Mouse (Mus musculus): ENCODE data around the gene Top1.

Gene Top1

DNA sequence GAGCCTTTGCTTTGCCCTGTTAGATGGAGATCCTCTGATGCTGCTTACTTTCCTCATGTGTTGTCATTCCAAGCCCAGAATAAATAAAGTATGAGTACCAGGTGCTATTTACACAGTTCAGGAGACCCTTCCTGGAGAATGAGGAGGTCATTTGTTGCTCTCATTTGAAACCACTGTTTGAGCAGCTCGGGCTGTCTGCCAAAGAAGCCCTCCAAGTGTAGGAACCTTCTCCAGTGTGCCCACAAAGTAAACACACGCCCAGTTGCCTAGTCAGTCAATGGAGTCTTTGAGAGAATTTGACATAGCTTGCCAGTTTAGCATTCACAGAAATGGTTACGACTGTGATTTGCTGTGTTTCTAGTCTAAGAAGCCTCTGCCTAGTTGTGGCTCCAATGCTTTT lies 73.1 kb downstream of the Top1 start:
- no peak for DNase-seq (ENCODE audit: low read depth, low spot score)

DNA sequence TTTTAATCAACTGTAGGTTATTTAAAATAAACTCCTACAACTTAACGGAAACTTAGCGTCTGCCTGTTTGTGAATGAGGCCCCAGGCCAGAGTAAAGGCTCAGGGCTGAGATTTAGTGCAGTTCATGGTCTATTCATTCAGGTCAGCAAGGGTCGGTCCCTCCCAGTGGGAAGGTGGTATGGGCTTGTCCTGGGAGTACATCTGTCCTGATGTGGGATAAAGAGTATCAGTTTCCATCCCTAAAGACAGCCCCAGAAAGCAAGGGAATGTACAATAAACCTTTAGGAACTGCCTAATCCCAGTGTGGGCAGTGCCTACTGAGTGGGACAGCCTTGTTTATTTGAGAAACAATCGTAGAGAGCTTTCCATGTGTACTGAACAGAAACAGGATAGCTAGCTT lies 77.0 kb downstream of the Top1 start:
- DNase-seq (ENCODE audit: low read depth, low spot score): no peak

DNA sequence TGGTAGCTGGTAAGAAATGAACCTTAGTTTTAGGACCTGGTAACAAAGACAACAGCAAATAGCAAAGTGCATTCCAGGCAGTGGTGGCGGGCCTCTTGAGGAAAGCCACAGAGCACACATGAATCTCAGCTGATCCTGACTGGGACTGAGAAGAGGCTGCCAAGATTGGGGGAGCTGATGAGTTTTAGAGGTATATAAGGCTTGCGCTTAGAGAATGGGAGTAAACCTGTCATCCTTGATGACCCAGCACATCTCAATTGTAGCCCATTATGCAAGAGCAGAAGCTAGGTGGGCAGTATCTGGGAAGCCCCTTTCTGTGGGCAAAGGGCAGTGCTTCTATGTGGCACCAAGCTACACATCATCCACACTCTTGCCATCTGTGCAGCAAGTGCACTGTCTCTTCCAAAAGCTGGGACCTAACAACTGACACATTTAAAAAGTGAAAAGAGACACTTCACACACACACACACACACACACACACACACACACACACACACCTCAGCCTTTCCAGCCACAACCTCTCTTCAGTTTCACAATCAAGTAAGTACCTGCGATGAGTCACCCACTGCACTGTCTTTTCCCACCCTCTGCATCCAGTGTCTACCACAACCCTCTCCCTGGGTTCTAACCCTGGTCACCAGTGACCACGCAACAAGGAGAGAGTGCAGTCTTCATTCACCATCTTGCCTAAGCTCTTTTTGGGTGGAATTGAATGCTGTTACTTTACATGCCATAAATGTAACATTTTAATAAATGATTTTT lies 78.1 kb downstream of the Top1 start:
- DNase-seq (ENCODE audit: low read depth, low spot score): no peak

DNA sequence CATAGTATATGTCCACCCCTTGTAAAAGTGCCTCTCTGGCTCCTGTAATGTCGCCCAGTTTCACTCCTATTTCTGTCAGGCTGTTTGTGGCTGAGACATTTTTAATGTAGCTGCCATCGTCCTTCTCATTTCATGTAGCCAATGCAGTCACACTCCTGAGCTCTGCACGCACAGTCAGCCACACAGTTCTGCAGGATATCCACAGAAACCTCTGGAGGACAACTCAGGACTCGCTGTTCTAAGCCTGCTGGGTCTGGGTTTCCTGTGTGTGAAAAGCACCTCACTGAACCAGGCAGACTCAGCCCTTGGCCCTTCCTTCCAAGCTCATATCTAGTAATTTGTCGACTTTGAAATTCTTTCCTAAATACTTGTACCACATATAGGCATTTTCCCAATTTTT lies 78.8 kb downstream of the Top1 start:
- DNase-seq (ENCODE audit: low read depth, low spot score): no peak

DNA sequence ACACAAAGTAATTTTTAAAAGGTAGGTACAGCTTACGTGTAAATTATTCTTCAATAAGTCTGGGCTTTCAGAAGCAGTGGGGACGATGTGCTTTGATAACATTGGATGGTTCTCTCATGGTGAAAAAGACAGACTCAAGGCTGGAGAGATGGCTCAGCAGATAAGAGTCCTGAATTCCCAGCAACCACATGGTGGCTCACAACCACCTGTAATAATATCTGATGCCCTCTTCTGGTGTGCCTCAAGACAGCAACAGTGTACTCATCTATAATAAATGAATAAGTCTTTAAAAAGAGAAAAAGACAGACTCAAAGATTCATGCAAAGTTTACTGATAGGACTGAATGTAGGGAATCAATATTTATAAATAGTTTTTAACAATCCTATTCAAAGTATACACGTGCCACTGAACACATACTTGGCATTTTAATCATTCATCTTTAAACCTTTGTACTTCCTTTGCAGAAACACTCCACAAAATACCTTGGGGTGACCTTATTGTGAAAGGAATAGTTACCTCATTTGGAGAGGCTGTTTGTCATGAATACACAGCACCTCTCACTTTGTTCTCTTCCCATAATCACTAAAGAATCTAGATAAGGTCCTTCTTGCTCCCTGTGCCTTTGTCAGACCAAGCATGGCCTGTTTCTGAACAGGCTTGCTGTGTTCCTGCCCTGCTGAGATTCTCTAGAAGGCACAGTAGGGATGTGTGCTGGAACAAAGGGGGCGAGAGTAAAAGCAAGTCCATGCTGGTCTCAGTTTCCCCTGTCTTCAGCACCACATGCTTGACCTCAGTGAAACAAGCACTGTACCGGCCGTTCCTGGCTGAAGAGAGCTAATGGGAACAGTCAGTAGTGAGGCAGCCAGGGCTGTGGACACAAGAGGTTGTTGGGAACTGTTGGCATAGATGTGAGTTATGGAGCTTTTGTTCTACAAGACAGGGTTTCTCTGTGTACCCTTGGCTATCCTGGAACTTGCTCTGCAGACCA lies 80.5 kb downstream of the Top1 start:
- no peak for DNase-seq (ENCODE audit: low read depth, low spot score)

DNA sequence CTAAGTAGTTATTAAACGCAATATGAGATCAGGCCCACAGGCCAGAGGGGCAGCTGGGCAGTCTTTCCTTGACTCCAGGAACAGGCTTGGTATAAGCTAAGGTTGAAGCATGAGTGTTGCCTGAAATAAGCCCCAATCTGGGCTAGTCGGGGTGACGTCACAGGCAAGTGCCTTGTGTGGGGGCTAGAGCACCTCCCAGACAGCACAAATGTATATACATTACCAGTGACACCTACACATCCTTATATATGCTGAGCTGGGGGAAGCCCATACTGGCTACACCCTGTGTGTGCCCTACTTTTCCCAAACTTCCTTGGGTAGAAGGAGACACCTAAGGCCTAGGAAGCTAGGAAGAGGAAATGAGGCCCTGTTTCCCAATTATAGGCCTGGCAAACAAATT lies 83.3 kb downstream of the Top1 start:
- DNase-seq (ENCODE audit: low read depth, low spot score): no peak

DNA sequence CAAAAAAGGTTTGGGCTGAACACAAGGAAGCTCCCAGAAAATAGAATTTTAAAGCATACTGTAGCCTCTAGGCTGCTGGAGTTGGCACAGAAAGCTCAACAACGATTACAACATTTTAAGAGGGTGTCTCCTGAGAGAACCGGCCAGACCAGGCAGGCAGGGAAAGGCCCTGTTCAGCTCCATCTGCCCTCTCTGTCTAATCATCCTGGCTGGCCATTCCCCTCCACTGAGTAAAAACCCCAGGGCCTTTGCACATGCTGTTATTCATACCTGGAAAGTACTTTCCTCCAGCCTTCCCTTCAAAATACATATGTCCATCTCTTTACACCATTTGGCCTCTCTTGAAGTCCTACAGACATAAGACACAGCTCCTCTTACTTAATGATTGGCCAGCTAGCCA lies 83.7 kb downstream of the Top1 start:
- DNase-seq (ENCODE audit: low read depth, low spot score): no peak

DNA sequence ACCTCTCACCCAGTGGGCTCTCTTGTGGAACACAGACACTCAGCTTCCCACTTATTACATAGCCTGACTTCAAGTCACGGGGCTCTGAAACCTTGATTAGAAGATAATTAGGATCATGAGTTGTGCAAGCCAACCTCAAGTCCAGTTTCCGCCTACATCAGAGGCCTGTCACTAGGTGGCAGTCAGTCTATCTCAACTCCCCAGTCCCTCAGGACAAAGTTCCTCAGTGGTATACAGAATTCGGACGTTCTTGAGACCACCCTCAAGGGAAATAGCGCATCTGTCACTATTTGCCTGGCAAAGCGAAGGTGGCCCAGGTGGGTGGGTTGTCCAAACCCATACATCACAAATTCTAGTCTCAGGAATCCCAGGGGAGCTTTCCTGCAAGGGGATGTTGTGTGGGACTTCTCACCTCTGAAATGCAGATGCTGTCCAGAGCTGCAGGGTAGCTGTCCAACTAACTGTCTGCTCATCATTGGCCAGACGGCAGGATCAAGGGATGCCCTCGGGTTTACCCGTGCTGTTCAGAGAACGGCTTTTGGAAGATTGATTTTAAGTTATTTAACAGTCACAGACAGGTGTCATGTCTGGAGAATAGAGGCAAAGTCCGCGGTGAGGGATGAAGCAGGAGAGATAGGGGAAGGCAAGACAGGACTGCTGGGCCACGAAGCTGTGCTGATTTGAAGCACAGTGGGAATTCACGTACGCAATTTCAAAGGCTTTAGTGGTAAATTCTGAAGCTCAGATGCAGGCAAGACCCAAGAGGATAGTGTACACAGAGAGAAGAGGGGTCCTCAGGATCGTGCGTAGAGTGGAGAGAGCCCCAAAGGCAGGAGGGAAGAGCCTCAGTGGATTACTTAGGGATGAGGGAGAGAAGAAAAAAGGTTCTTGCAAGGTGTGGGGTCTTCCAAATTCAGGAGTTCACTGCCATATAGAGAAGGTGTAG lies 84.4 kb downstream of the Top1 start:
- no peak for DNase-seq (ENCODE audit: low read depth, low spot score)

DNA sequence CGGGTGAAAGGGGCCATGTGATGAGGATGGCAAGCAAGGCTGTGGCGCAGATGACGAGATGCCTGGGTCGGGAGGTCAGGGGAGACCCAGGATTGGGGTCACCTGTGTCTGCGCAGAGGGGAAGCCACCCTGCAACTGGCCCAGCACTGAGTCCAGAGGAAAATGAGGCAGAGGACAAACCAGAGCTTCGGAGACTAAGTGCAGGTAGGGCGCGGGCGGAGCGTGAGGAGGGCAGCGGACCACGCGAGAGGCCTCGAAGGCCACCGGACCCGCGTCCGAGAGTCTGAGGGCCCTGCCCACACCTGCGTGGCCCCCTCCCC lies 85.1 kb downstream of the Top1 start:
- DNase-seq (ENCODE audit: low read depth, low spot score): no peak

DNA sequence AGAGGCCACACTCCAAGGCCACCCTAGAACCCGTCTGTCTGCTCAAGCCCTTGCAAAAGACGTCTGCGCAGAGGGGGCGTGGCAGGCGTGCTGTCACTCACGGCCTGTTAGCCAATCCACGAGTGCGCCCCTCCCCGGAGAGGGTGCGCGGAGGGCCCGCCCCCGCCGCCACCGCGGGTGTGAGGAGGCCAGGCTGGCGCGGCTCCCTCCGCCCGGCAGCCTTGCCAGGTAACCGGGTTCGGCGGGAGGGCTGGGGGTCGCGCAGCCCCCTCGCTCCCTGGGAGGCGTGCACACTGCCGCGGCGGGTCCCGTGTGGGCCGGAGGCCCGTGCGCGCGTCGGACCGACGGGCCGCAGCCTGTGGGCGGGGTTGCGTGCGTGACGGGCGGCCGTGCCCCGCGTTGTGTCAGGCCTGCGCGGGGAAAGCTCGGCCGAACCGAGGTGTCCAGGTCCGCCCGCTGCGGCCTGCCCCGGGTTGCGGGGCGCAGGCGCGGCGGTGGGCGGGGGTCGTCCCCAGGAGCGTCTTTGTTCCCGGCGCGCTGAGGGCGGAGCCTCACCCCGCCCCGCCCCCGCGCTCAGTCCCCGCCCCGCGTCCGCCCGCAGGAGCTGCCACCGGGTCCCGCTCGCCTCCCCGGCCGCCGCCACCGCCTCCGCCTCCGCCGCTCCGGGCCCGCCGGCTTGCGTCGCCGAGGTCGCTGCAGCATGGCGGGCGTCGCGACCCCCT lies 85.6 kb downstream of the Top1 start, which contains the start of gene Plcg1:
Gene Plcg1 (plus strand): TSS at position 184 of the 722 bp plus-strand sequence.
- peak; percentile 84 for DNase-seq (ENCODE audit: low read depth, low spot score)

DNA sequence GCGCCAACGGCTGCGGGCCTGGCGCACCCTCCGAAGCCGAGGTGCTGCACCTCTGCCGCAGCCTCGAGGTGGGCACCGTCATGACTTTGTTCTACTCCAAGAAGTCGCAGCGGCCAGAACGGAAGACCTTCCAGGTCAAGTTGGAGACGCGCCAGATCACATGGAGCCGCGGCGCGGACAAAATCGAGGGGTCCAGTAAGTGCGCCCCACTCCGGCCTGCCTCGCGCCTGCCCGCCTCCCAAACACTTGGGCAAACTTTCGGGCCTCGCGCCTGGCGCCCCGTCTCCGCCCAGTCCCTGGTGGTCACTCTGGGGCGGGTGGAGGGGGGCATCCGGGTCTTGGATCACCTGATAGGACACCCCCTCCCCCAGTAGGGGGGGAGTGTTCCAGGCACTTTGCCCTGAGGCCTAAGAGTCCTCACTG lies 86.2 kb downstream of the Top1 start:
- peak; percentile 53 for DNase-seq (ENCODE audit: low read depth, low spot score)

DNA sequence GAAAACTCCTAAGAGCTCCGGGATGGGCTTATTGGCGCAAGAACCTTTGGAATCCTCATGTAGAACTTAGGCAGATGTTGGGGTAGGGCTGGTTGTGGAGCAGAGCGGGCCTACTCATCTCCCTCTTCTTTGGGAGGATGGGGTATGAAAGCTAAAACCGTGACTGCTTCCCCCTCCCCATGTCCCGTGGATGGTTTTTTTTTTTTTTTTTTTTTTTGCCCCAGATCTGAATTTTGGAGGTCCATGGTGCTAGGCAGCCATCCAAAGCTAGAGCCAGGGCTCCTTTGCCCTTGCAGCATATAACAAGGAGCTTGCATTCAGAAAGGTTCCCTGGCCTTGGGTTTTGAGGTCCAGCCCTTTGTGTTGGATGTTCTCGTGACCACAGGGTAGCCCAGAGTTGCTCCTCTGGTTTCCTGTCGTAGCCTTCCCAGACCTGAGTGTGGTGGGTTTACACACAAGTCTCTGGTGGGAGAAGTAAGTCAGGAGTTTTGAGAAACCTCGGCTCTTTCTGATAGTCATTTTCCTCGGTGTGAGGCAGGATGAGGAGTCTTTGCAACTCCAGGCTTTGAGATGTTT lies 86.8 kb downstream of the Top1 start:
- no peak for DNase-seq (ENCODE audit: low read depth, low spot score)

DNA sequence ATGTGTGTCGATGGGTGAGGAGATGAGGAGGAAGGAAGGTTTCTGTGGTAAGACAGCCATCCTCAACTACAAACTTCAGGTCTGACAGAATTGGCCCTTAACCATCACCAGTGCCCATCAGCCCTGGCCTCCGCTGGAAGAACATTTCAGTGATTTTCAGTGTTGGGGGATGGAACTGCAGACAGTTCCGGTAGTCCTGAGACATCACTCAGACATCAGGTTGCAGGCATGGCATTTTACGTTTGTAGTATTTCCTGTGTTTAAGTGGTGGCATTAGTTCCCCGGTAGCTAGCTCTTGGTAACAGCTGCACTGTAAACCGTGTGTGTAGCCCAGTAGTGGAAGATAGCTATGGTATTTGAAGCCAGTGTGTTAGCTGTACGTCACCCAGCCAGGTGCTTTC lies 87.4 kb downstream of the Top1 start:
- DNase-seq (ENCODE audit: low read depth, low spot score): no peak

DNA sequence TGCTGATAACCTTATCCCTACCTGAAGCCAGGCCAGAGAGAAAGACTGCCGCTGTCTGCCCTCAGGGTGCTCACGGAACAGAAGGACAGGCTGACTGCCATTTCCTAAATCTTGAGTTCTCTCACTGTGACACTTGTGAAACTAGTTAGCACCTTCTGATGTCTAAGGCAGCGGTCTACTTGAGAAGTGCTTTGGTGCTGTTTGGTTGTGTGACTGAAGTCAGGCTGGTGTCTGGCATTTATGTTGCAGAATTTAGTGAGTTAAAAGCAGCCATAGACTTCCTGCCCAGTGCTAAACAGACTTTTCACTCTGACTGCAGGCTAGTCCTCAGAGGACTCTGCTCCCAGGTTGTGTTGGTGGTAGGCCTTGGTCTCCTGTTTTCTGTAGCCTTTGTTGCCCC lies 88.6 kb downstream of the Top1 start:
- DNase-seq (ENCODE audit: low read depth, low spot score): no peak

DNA sequence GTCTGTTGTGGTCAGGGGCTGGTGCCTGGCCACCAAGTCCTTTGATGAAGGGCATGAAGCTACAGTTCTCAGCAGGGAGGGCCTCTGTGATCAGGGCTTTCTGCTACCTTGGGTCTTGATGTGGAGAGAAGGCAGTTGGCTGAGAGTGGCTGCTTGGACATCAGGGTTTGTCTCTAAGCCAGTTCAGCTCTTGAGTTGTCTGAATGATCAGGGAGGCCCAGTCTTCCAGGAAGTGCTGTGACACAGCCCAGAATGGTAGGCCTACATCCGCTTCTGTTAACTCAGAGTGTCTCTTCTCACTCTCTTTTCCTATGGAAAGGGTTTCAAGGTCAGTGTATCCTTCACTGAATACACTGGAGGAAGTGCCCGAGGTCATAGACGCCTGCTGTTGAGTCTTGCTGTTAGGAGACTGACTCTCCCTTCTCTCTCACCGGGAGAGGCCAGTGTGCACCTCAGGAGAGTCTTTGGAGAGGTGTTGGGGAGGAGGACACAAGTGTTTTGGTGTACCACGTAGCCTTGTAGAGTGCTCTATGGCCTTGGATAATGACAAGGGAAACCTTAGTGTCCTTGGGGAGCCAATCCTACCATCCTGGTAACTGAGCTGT lies 90.1 kb downstream of the Top1 start:
- DNase-seq (ENCODE audit: low read depth, low spot score): no peak

DNA sequence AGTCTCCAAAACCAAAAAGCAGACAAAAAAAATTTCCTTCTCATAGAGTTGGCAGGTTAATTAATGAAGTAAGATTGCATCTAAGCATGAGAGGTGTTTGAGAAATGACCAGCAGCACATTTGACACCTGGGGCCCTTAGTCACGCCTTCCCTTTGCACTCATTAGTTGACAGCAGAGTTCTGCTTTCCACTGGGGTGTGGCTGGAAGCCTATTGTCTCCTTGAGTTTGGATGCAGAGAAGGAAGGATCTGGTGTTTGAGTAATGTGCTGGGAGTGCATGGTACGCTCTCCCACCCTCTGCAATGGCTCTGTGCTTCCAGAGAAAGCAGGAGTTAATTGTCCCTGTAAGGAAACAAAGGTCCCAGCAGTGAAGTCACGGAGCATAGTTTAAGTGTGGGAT lies 90.8 kb downstream of the Top1 start:
- DNase-seq (ENCODE audit: low read depth, low spot score): no peak

DNA sequence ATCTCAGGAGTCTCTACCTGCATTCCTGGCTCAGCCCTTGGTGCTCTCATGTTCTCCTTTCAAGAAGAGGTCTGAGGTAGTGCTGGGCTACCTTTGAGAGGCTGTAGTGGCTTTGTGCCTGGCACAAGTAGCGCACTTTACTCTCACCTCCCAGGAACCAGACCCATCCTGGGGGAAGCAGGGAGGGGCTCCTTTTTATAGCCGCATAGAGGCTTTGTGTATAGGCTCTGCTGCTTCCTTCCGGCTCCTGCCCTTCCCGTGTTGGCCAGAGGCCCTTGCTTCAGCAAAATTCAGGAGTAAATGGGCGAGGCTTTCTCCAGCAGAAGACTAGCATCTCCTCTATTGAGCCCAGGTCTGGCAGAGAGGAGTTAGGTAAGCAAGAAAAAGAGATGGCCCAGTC lies 92.7 kb downstream of the Top1 start:
- no peak for DNase-seq (ENCODE audit: low read depth, low spot score)

DNA sequence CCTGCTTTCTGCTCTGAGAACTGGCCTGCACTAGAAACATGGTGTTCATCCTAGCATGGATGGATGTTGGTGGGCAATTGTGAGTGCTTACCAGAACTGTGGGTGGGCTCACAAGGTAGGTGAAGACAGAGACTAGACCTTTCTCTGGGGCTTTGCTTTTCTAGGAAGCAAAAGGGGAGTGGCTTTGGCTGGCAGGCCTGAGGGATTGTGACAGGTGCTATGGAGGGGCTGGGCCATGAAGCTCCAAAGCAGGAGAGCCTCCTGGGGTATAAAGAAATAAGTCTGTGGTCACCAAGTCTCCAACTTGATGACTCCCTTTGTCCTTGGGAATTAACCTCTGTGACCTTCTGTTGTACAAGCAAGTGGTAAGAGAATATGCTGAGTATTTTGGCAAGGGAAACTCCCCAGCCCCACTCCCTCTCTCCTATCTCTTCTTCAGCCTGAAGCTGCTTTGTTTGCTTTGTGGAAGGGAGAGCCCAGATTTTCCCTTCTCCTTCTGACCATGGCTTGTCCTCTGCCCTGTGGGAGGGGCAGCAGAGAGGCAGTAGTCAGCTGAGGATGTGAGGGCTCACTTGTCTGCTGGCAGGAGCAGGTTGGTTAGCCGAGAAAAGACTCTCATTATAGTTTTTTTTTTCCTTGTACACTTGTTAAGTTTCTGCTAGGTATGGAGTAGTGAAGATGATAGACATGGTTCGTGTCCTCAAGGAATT lies 94.1 kb downstream of the Top1 start:
- DNase-seq (ENCODE audit: low read depth, low spot score): no peak

DNA sequence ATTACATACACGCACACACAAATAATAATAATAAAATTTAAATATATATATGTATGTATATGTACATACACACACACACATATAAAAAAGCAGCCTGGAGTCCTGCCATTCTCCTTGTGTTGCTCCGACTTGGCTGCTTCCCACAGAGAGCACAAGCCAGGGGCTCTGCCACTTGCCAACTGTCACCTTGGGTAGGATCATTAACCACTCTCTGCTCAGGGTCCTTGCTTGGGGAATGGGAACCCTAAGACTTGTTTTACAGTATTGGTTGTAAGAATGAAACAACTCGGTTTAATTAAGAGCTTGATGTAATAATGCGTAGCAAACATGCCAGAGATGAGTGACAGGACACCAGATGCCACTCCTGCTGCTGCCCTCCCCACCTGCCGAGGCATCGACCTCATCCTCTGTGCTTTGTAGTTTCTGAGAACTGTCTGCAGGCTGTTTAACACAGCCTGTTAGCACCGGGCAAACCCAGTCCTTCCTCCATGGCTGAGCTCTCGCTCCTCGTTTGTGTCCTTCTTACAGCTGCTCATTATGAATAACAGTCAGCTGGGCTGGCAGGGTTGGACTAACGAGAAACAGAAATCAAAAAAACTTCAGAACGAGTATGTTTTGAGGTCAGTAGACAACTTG lies 95.0 kb downstream of the Top1 start:
- no peak for DNase-seq (ENCODE audit: low read depth, low spot score)
